Mouse (Mus musculus) small intestine, adult 2 months (tissue): ENCODE results near the gene Dda1. TPM values are rescaled to one million over a fixed set of nuclear protein-coding genes. Genes with fewer than 3 reads are reported as not detected.
"Not testable (repeated sequence)": the region's sequence is repeated elsewhere in the genome, so short reads cannot be mapped to it uniquely, and the experiment has no call there.

Experiments
- H3K27ac ChIP-seq: fragments of 200-500 bp; 2 replicates; pipeline ENCODE4 v1.5.1; 2012; ENCODE audit warnings: low read depth, low read length, control low read depth, inconsistent platforms; ENCODE audit not compliant: insufficient read depth
- H3K27me3 ChIP-seq: fragments of 200-500 bp; 2 replicates; pipeline ENCODE4 v1.6.1; 2012; ENCODE audit warnings: mild to moderate bottlenecking, moderate library complexity, low read length, inconsistent platforms; ENCODE audit not compliant: control insufficient read depth, insufficient read depth
- H3K36me3 ChIP-seq: fragments of 200-500 bp; 2 replicates; pipeline ENCODE4 v1.6.1; 2012; ENCODE audit warnings: mild to moderate bottlenecking, low read length, control low read depth, inconsistent platforms; ENCODE audit not compliant: control insufficient read depth, insufficient read depth
- H3K4me1 ChIP-seq: fragments of 200-500 bp; 2 replicates; pipeline ENCODE4 v1.6.1; 2012; ENCODE audit warnings: low read length, inconsistent platforms, mixed read lengths; ENCODE audit not compliant: control insufficient read depth, insufficient read depth, insufficient read length
- H3K4me3 ChIP-seq: fragments of 200-500 bp; 2 replicates; pipeline ENCODE4 v1.5.1; 2012; ENCODE audit warnings: low read depth, mild to moderate bottlenecking, control low read depth, inconsistent platforms, low read length, moderate library complexity
- CTCF ChIP-seq: fragments of 200-500 bp; IDR thresholded peaks from 2 replicates; pipeline ENCODE4 v1.5.1; 2012; ENCODE audit warnings: low read depth, mild to moderate bottlenecking, control low read depth, inconsistent platforms, low read length, moderate library complexity, mixed read lengths; ENCODE audit not compliant: insufficient replicate concordance, insufficient read length; ENCODE audit errors: extremely low read depth
- POLR2A ChIP-seq: fragments of 200-500 bp; IDR thresholded peaks from 2 replicates; pipeline ENCODE4 v1.6.1; 2012; ENCODE audit warnings: low read depth, mild to moderate bottlenecking, control low read depth, inconsistent platforms, low read length, moderate library complexity
- WGBS: fragments of 180-500 bp; shearing (Covaris S2); methylation state at CpG from one replicate; pipeline ENCODE4 v1.1.7; 2018; 5-methylcytosine and 5-hydroxymethylcytosine counted together
- polyA plus RNA-seq: library from polyadenylated mRNA; depleted of rRNA; stranded (reverse); fragments of >200 nt; gene quantifications from 2 replicates; pipeline ENCODE4 v1.2.3, GENCODE M21; 2012; rRNA removed

The Dda1 gene
- polyA plus RNA-seq, result 46.3 and 85.3 TPM in 2 replicates

GRCm38 (mm10) chr8:71468916-71469315 lies at the start of gene Dda1:
TSS of gene Dda1 (plus strand) at chr8:71469199.
- Histone ChIP-seq H3K27me3 (no peaks in the 10 kb centered on the region), H3K36me3 (peaks cover 14% of the 10 kb centered on the region), H3K4me1 (peaks cover 11% of the 10 kb centered on the region), H3K4me3 (peak within 1 kb of the TSS; percentile 86), H3K27ac (0 out of 2 replicates have a peak within 1 kb of the TSS, but pooled peaks have one; percentile 2)
- TF ChIP-seq CTCF, result no peak
- TF ChIP-seq POLR2A, result peak; percentile 76
- WGBS, result under 1% methylated on average over 52 of the region's 52 CpGs

- no peak overlapping the region for H3K27ac ChIP-seq
- no peaks in the 10 kb centered on the region for H3K4me1 ChIP-seq
- TF ChIP-seq POLR2A, result no peak
- no peak for TF ChIP-seq CTCF
- no peaks in the 10 kb centered on the region for H3K27me3 ChIP-seq
- H3K4me3 ChIP-seq, result no peak overlapping the region
- H3K36me3 ChIP-seq, result no peaks in the 10 kb centered on the region
Observed at GRCm38 (mm10) chr8:71422121-71422520, 46.9 kb upstream of the Dda1 start.

GRCm38 (mm10) chr8:71432935-71433334 lies 36.1 kb upstream of the Dda1 start:
- H3K36me3 ChIP-seq, H3K27me3 ChIP-seq, H3K4me3 ChIP-seq, H3K4me1 ChIP-seq, H3K27ac ChIP-seq: not testable (repeated sequence)
- WGBS, result 74% methylated on average over 1 of the region's 1 CpGs

- Histone ChIP-seq H3K27me3 (no peaks in the 10 kb centered on the region), H3K4me3 (no peak overlapping the region), H3K4me1 (no peaks in the 10 kb centered on the region), H3K27ac (no peak overlapping the region), H3K36me3 (no peaks in the 10 kb centered on the region)
- TF ChIP-seq POLR2A (no peak), CTCF (no peak)
- 46% methylated on average over 3 of the region's 3 CpGs for WGBS
Observed at GRCm38 (mm10) chr8:71437041-71437440, 32.0 kb upstream of the Dda1 start.

- TF ChIP-seq CTCF (no peak), POLR2A (no peak)
- H3K27ac ChIP-seq, result no peak overlapping the region
- under 1% methylated on average over 7 of the region's 7 CpGs for WGBS
- H3K4me3 ChIP-seq, result no peak overlapping the region
- H3K27me3 ChIP-seq, result no peaks in the 10 kb centered on the region
- no peaks in the 10 kb centered on the region for H3K36me3 ChIP-seq
- no peaks in the 10 kb centered on the region for H3K4me1 ChIP-seq
Observed at GRCm38 (mm10) chr8:71441404-71441803, 27.6 kb upstream of the Dda1 start.

- H3K27me3 ChIP-seq, result no peaks in the 10 kb centered on the region
- no peaks in the 10 kb centered on the region for H3K4me1 ChIP-seq
- no peaks in the 10 kb centered on the region for H3K36me3 ChIP-seq
- H3K27ac ChIP-seq, result no peak overlapping the region
- TF ChIP-seq POLR2A (no peak), CTCF (no peak)
- no peak overlapping the region for H3K4me3 ChIP-seq
- WGBS, result 50% methylated on average over 7 of the region's 7 CpGs
Observed at GRCm38 (mm10) chr8:71445096-71445495, 23.9 kb upstream of the Dda1 start.

- WGBS, result 60% methylated on average over 4 of the region's 4 CpGs
- Histone ChIP-seq H3K4me1 (no peaks in the 10 kb centered on the region), H3K4me3 (no peak overlapping the region), H3K27ac (no peak overlapping the region), H3K27me3 (no peaks in the 10 kb centered on the region), H3K36me3 (no peaks in the 10 kb centered on the region)
- no peak for TF ChIP-seq CTCF
Observed at GRCm38 (mm10) chr8:71451337-71451736, 17.7 kb upstream of the Dda1 start.

- peaks cover 2% of the 10 kb centered on the region; the same call in 1 of the 2 replicates for H3K4me1 ChIP-seq
- TF ChIP-seq CTCF (no peak), POLR2A (no peak)
- H3K4me3 ChIP-seq, result no peak overlapping the region
- H3K27ac ChIP-seq, result no peak overlapping the region
- WGBS, result 42% methylated on average over 11 of the region's 11 CpGs
- no peaks in the 10 kb centered on the region for H3K27me3 ChIP-seq
- H3K36me3 ChIP-seq, result no peaks in the 10 kb centered on the region
Observed at GRCm38 (mm10) chr8:71451777-71452176, 17.2 kb upstream of the Dda1 start.
